Mouse (Mus musculus): ENCODE results near the gene Gnptg.
A peak's percentile ranks its signal among the peaks of the same experiment; 100 is the strongest.

The Gnptg gene

GRCm38 (mm10) chr17:25188150-25189031 is 51.5 kb downstream of the Gnptg start, which contains the start of gene Unkl:
Gene Unkl, plus strand, starts transcription at chr17:25188397.
- peak; percentile 84 for DNase-seq

DNA sequence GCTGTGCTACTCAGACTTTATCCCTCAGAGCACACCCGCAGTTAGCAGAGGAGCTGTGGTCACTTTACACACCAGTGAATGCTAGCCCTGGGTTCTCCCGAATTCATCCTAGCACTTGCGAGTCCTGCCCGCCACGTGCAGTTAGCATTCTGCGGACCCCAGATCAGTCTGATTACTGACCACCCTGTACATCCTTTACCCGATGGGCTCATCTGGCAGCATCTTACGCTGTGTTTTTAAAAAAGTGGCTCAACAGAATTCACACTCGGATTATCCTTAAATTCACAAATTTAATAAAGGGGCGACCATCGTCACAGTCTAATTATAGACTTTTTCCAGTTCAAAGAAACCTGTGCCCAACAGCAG is 52.2 kb downstream of the Gnptg start:
- DNase-seq: no peak

GRCm38 (mm10) chr17:25184961-25185360 is 55.0 kb downstream of the Gnptg start:
- DNase-seq: no peak

DNA sequence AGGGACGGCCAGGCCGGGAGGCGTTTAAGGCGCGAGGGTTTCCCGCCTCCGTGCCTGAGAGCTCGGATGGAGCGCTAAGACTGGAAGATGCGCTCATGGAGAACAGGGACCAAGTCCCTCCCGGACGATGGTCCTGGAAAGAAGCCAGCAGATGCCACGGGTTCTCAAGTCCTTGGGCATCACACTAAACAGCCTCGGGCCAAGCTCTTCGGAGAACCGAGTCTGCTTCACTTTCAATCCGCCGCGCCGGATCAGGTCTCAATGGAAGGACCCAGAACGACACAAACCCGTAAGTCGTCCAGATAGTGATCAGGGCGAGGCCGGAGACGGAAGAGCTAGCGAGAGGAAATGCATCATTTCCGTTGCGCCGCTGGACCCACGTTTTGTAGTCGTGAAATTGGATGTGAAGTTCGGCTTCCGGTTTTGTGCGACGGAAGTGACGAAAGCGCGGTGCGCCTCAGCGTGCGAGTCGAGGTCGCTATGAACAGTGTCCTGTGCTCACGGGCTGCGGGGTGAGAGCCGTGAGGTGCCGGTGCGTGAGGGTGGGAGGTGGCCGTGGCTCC is 55.7 kb downstream of the Gnptg start, which contains the start of gene BC003965:
Gene BC003965, plus strand, starts transcription at position 426 of the 563 bp plus-strand sequence.
- DNase-seq: peak; percentile 98
